Mouse (Mus musculus) erythroblast, embryonic 14.5 days (primary cell): ENCODE results near the gene Gabrp.

Source experiments
- GATA1 ChIP-seq: IDR thresholded peaks from 2 replicates; pipeline ENCODE4 v1.6.1; 2012; ENCODE audit warnings: low read length, inconsistent platforms, mixed read lengths
- TAL1 ChIP-seq: IDR thresholded peaks from 3 replicates; pipeline ENCODE4 v1.6.1; 2012; ENCODE audit warnings: low read length, inconsistent platforms, mixed read lengths

DNA sequence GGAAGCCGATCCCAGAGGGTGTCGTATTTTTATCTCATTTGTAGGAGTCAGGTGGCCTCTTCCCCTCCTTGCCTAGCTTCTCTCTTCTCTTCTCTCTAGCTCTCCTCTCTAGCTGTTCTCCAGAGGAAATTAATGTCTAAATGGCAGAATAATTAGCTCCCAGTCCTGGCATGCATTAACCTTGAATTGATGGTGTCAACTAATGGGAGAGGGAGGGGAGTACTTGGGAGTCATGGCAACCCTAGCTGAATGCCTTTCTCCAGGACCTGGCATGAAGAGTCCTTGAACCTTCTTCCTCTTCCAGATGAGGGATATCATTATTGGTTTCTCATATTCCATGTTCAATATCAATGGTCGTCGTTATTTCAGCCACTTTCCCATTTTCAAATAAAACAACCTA lies 17.9 kb upstream of the Gabrp start:
- TF ChIP-seq GATA1 = no peak
- no peak for TF ChIP-seq TAL1
